Mouse (Mus musculus) kidney, embryonic 16.5 days (tissue): ENCODE results near the gene Bcl7b. TPM values are rescaled to one million over a fixed set of nuclear protein-coding genes. Genes with fewer than 3 reads are reported as not detected.

Experiments used
- ATAC-seq: fragments of 200-750 bp; cut with Nextera tagmentation; 2 replicates; pipeline ENCODE4 v1.8.0; 2017; ENCODE audit warnings: moderate TSS enrichment; ENCODE audit not compliant: low FRiP score, low TSS enrichment
- H3K27ac ChIP-seq: fragments of 300-500 bp; sonication (generic); 2 replicates; pipeline ENCODE4 v1.5.1; 2014; ENCODE audit warnings: low read length
- H3K27me3 ChIP-seq: fragments of 300-500 bp; sonication (generic); 2 replicates; pipeline ENCODE4 v1.6.1; 2014; ENCODE audit warnings: low read length, control low read depth, mixed read lengths; ENCODE audit not compliant: insufficient read depth
- H3K36me3 ChIP-seq: fragments of 300-500 bp; sonication (generic); 2 replicates; pipeline ENCODE4 v1.6.1; 2014; ENCODE audit warnings: low read length, control low read depth, mixed read lengths; ENCODE audit not compliant: insufficient read depth
- H3K4me1 ChIP-seq: fragments of 300-500 bp; sonication (generic); 2 replicates; pipeline ENCODE4 v1.6.1; 2014; ENCODE audit warnings: low read length, control low read depth, mixed read lengths; ENCODE audit not compliant: insufficient read depth
- H3K4me2 ChIP-seq: fragments of 300-500 bp; sonication (generic); replicated peaks from 2 replicates; pipeline ENCODE4 v1.6.1; 2014; ENCODE audit warnings: low read depth, low read length
- H3K4me3 ChIP-seq: fragments of 300-500 bp; sonication (generic); 2 replicates; pipeline ENCODE4 v1.5.1; 2014; ENCODE audit warnings: mild to moderate bottlenecking, low read length
- H3K9ac ChIP-seq: fragments of 300-500 bp; sonication (generic); replicated peaks from 2 replicates; pipeline ENCODE4 v1.6.1; 2014; ENCODE audit warnings: low read length
- H3K9me3 ChIP-seq: fragments of 300-500 bp; sonication (generic); 2 replicates; pipeline ENCODE4 v1.6.1; 2016; ENCODE audit warnings: low read length, control low read depth
- WGBS: fragments of 180-500 bp; shearing (Covaris S2); extraction: QIAGEN DNeasy Blood & Tissue Kit; methylation state at CpG from one replicate; pipeline ENCODE4 v1.1.7; 2014; 5-methylcytosine and 5-hydroxymethylcytosine counted together
- polyA plus RNA-seq: library from polyadenylated mRNA; unstranded; fragments of >200 nt; fragmentation: Nextera tagmentation; extraction: Ambion mirVana; gene quantifications from 2 replicates; pipeline ENCODE4 v1.2.1, GENCODE M21; 2015

Gene Bcl7b
- polyA plus RNA-seq, 1 experiment from 2014 or later = 57.6 TPM

- Histone ChIP-seq H3K36me3 (peaks cover 58% of the 10 kb centered on the region), H3K9me3 (no peaks in the 10 kb centered on the region), H3K27ac (no peak overlapping the region), H3K4me3 (no peak overlapping the region), H3K27me3 (no peaks in the 10 kb centered on the region), H3K9ac (no peak overlapping the region), H3K4me1 (no peaks in the 10 kb centered on the region), H3K4me2 (no peak overlapping the region)
- no peak for ATAC-seq
- 93% methylated on average over 14 of the region's 14 CpGs for WGBS
These were observed 12.7 kb downstream of the Bcl7b start for GRCm38 (mm10) chr5:135180796-135181195.

GRCm38 (mm10) chr5:135181776-135182175 lies 13.7 kb downstream of the Bcl7b start:
- no peak for ATAC-seq
- Histone ChIP-seq H3K27me3 (no peaks in the 10 kb centered on the region), H3K9ac (no peak overlapping the region), H3K4me2 (no peak overlapping the region), H3K4me1 (0 out of 2 replicates have a peak, but pooled peaks cover 6% of the 10 kb centered on the region), H3K27ac (no peak overlapping the region), H3K9me3 (no peaks in the 10 kb centered on the region), H3K36me3 (peaks cover 54% of the 10 kb centered on the region), H3K4me3 (no peak overlapping the region)
- WGBS = 85% methylated on average over 6 of the region's 6 CpGs

DNA sequence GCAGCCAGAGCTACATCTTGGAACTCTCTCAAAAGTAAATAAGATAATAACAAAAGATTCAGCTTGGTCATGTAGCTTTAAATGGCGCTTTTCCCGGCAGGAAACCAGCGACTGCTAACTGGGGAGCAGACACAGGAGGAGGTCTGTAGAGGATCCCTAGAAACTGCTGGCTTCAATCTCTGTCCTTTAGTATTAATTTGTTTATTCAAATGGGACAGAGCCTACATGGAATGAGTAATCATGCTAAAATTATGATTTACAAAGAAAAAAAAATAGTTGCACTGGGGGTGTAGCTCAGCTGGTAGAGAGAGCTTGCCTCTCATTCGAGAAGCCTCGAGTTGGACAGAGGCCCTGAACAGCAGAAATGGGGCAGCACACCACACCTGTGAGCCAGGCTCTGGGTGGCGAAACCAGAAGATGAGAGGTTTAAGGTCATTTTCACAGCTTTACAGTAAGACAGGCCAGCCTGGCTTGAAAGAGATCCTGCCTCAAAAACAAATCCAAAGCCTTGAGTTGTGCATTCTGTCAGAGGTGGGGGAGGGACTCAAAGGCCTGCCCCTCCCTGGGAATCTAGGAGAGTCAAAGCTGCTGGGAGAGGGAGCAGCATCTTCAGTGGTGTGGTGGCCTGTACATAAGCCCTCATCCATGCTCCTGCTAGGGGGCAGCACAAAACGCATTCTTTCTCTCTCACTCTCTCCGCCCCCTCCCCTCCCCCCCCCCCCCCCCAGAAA lies 15.2 kb downstream of the Bcl7b start:
- no peak for ATAC-seq
- 0 out of 2 replicates have a peak, but pooled peaks cover 6% of the 10 kb centered on the region for H3K4me1 ChIP-seq
- H3K4me3 ChIP-seq = no peak overlapping the region
- H3K9ac ChIP-seq = no peak overlapping the region
- H3K27me3 ChIP-seq = no peaks in the 10 kb centered on the region
- H3K36me3 ChIP-seq = peaks cover 41% of the 10 kb centered on the region
- 0 out of 2 replicates have a peak overlapping the region, but pooled peaks have one; percentile 48 for H3K27ac ChIP-seq
- H3K9me3 ChIP-seq = no peaks in the 10 kb centered on the region
- 60% methylated on average over 8 of the region's 8 CpGs for WGBS
- H3K4me2 ChIP-seq = no peak overlapping the region

DNA sequence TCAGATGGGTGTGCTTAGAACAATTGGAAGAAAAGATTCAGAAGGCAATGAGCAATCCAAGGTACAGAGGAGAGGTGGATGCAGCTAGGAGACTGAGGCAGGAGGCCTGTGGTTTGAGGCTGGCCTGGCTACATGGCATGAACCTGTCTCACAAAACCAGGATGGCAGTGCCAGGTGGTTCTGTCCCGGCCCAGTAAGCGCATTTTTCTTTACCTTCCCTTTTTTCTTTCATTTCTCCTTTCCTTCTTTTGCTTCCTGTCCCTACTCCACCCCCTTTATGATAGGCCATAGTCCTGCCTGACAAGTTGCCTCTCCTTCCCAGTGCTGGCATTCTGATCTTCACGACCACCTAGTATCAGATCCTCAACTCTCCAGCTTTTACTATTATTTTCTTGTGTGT lies 16.9 kb downstream of the Bcl7b start:
- no peak overlapping the region for H3K4me2 ChIP-seq
- ATAC-seq = no peak
- peaks cover 28% of the 10 kb centered on the region for H3K36me3 ChIP-seq
- H3K27ac ChIP-seq = no peak overlapping the region
- H3K9ac ChIP-seq = no peak overlapping the region
- H3K9me3 ChIP-seq = no peaks in the 10 kb centered on the region
- no peaks in the 10 kb centered on the region for H3K27me3 ChIP-seq
- H3K4me1 ChIP-seq = peaks cover 21% of the 10 kb centered on the region
- WGBS = 81% methylated on average over 3 of the region's 3 CpGs
- no peak overlapping the region for H3K4me3 ChIP-seq

DNA sequence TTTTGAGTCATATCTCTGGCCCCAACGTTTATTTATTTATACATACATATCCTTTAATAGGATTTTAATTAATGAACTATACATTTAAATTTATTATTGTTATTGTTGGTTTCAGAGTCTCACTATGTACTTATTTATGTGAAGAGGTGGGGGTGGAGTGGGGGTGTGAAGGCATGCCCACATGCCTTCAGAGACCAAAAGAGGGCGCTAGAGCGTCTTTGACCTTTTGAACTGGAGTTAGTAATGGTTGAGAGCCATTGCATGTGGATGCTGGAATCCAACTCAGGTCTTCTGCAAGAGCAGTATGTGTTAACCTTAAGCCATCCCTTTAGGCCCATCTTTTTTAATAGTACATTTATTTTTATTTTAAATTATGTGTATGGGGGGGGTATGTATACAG lies 17.5 kb downstream of the Bcl7b start:
- Histone ChIP-seq H3K36me3 (peaks cover 22% of the 10 kb centered on the region), H3K9ac (no peak overlapping the region), H3K4me1 (peaks cover 26% of the 10 kb centered on the region), H3K4me2 (no peak overlapping the region), H3K27me3 (no peaks in the 10 kb centered on the region), H3K4me3 (no peak overlapping the region), H3K27ac (no peak overlapping the region), H3K9me3 (no peaks in the 10 kb centered on the region)
- WGBS = 48% methylated on average over 3 of the region's 3 CpGs
- no peak for ATAC-seq

DNA sequence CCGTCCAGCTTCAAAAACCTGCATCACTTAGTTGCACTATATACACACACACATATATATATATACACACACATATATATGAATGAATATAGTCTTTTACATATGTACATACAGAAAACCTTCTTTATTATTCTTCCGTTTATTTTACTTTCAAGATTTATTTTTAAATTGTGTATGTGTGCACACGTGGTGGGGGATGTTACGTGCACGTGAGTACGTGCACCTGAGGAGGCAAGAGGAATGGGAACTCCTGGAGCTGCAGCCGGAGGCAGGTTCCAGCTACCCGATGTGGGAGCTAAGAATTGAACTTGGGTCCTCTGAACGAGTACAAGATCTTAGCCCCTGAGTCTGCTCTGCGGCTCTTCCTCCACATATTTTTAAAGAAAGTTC lies 18.1 kb downstream of the Bcl7b start:
- 21% methylated on average over 10 of the region's 10 CpGs for WGBS
- Histone ChIP-seq H3K9me3 (no peaks in the 10 kb centered on the region), H3K9ac (peak overlapping the region; percentile 99), H3K4me3 (peak overlapping the region; percentile 97), H3K27me3 (no peaks in the 10 kb centered on the region), H3K36me3 (peaks cover 15% of the 10 kb centered on the region), H3K4me1 (peaks cover 28% of the 10 kb centered on the region), H3K4me2 (peak overlapping the region; percentile 64), H3K27ac (peak overlapping the region; percentile 98)
- 0 out of 2 replicates have a peak, but pooled peaks have one; percentile 4 for ATAC-seq

- peak within 1 kb of the TSS; percentile 97 for H3K4me3 ChIP-seq
- ATAC-seq = peak; percentile 97
- H3K9me3 ChIP-seq = no peaks in the 10 kb centered on the region
- peaks cover 31% of the 10 kb centered on the region for H3K4me1 ChIP-seq
- peak within 1 kb of the TSS; percentile 99 for H3K9ac ChIP-seq
- peaks cover 11% of the 10 kb centered on the region for H3K36me3 ChIP-seq
- WGBS = under 1% methylated on average over 57 of the region's 57 CpGs
- peak within 1 kb of the TSS; percentile 74 for H3K4me2 ChIP-seq
- H3K27me3 ChIP-seq = no peaks in the 10 kb centered on the region
- peak within 1 kb of the TSS; percentile 98 for H3K27ac ChIP-seq
These were observed 18.7 kb downstream of the Bcl7b start, which contains the start of gene Baz1b for GRCm38 (mm10) chr5:135186621-135187348. TSS of gene Baz1b (plus strand) at chr5:135187264.

DNA sequence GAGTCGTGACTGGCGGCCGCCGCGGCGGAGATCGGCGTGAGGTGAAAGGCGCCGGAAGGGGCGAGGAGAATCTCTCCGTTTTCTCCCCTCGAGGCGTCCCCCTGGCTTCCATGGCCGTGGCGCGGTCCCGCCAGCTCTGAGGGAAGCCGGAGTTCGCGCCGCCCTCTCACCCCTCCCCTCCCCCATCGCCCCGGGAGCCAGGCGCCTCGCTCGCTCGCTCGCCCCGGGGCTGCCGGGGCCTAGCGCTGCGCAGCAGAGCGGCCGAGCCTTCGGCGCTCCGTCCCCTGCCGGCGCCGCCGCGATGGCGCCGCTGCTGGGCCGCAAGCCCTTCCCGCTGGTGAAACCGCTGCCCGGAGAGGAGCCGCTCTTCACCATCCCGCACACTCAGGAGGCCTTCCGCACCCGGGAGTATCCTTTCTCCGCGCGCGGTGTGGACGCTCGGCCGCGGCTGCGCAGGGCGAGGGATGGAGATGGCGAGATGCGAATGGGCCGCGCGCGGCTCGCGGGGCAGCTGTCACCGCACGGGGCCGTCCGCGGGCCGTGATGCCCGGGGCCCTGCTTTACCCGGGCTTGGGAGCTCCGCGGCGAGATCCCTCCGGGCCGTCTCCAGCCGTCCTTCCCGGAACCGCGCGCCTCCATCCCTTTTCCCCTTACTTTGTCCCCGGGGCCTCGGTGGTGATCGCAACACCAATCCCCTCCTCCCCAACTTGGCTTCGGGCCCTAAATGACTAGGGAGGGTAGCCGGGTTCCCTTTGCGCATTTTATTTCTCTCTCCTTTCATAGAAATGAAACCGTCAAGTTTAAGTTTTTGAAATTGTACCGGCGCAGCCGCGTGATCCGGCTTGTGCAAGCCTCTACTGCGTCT lies 19.5 kb downstream of the Bcl7b start:
- Histone ChIP-seq H3K4me2 (peak overlapping the region; percentile 74), H3K27me3 (no peaks in the 10 kb centered on the region), H3K9ac (peak overlapping the region; percentile 99), H3K27ac (peak overlapping the region; percentile 98), H3K9me3 (no peaks in the 10 kb centered on the region), H3K4me3 (peak overlapping the region; percentile 97), H3K36me3 (peaks cover 3% of the 10 kb centered on the region; the same call in 1 of the 2 replicates), H3K4me1 (peaks cover 33% of the 10 kb centered on the region)
- peak; percentile 71 for ATAC-seq
- under 1% methylated on average over 69 of the region's 102 CpGs for WGBS

GRCm38 (mm10) chr5:135188214-135188554 lies 20.1 kb downstream of the Bcl7b start:
- 0% methylated on average over 8 of the region's 8 CpGs for WGBS
- H3K27ac ChIP-seq = peak overlapping the region; percentile 98

More at GRCm38 (mm10) chr5:135188214-135188554, 20.1 kb downstream of the Bcl7b start:
- Histone ChIP-seq H3K36me3 (no peaks in the 10 kb centered on the region; the same call in 1 of the 2 replicates), H3K4me3 (peak overlapping the region; percentile 97), H3K9me3 (no peaks in the 10 kb centered on the region), H3K9ac (peak overlapping the region; percentile 99), H3K27me3 (no peaks in the 10 kb centered on the region), H3K4me1 (peaks cover 38% of the 10 kb centered on the region), H3K4me2 (peak overlapping the region; percentile 74)
- ATAC-seq = no peak
